ENCODE assay signal across 29 mouse cellular contexts in genomic region chr15:100391599-100391998, GRCm38 (mm10). TPM values are rescaled to one million over a fixed set of nuclear protein-coding genes. Genes with fewer than 3 reads are reported as not detected.
DNase-seq lines count a peak whose midpoint lies in the region; ATAC-seq and TF ChIP-seq lines count a peak whose summit lies in the region.
"Had no signal": no experiment of that assay in that cellular context is flagged by ENCODE, and none has a peak within 500 bp of the region (broad histone marks: within the 10 kb centered on the region; RNA-seq: fewer than 3 reads in every experiment).

No protein-coding gene starts in this region.

- H3K27ac ChIP-seq in stomach, embryonic 15.5 days, result no peak overlapping the region
- H3K27ac ChIP-seq in stomach, postnatal 0 days (replicated peaks), result no peak overlapping the region
- H3K27ac ChIP-seq in liver, embryonic 16.5 days (ENCODE audit: low read length), result peak overlapping the region; percentile 69
- H3K27ac ChIP-seq: heart, embryonic 13.5 days; hindbrain, embryonic 13.5 days; left cerebral cortex, adult 2 months; limb, embryonic 15.5 days; neural tube, embryonic 13.5 days had no signal

- no peak for DNase-seq in stomach, postnatal 0 days (ENCODE audit: low spot score)
- DNase-seq in liver, result peak; percentile 59
- DNase-seq in adrenal gland, postnatal 25 days, result no peak
- DNase-seq in lung, postnatal 25 days (ENCODE audit: low spot score), result no peak
- DNase-seq in lung, postnatal 36 days, result no peak
- DNase-seq: adrenal gland, postnatal 10 days; cerebellum, adult 9-10 months; kidney, adult 11 months; kidney, postnatal 4 days; layer of hippocampus, adult 9-11 months; left cerebral cortex, postnatal 4 days; midbrain, embryonic 14.5 days; thymus, postnatal 25 days had no signal

- H3K9ac ChIP-seq in stomach, embryonic 15.5 days, result no peak overlapping the region
- no peak overlapping the region for H3K9ac ChIP-seq in stomach, postnatal 0 days (ENCODE audit: low read length)
- H3K9ac ChIP-seq in liver, embryonic 16.5 days (ENCODE audit: low read depth, low read length), result 0 out of 2 replicates have a peak overlapping the region, but pooled peaks have one; percentile 1
- H3K9ac ChIP-seq: heart, embryonic 13.5 days; hindbrain, embryonic 13.5 days; limb, embryonic 15.5 days; neural tube, embryonic 13.5 days had no signal

- H3K4me2 ChIP-seq in stomach, embryonic 15.5 days, result no peak overlapping the region
- no peak overlapping the region for H3K4me2 ChIP-seq in stomach, postnatal 0 days (replicated peaks; ENCODE audit: low read depth)
- peak overlapping the region; percentile 39 for H3K4me2 ChIP-seq in liver, embryonic 16.5 days (ENCODE audit: low read depth, low read length)
- H3K4me2 ChIP-seq: heart, embryonic 13.5 days; hindbrain, embryonic 13.5 days; limb, embryonic 15.5 days; neural tube, embryonic 13.5 days had no signal

- peak; percentile 75; the same call in 1 of the 2 replicates for ATAC-seq in stomach, embryonic 15.5 days (ENCODE audit: insufficient read depth, low FRiP score, low read depth)
- ATAC-seq in stomach, postnatal 0 days (ENCODE audit: low FRiP score, low TSS enrichment), result no peak
- peak; percentile 78 for ATAC-seq in liver, embryonic 16.5 days (ENCODE audit: low read depth)

- no peak for TF ChIP-seq EP300 in stomach, postnatal 0 days (optimal IDR thresholded peaks at IDR 0.05)

- no peaks in the 10 kb centered on the region for H3K27me3 ChIP-seq in stomach, embryonic 15.5 days (replicated peaks)
- H3K27me3 ChIP-seq in stomach, postnatal 0 days (ENCODE audit: control insufficient read depth, insufficient read depth, low read length), result no peaks in the 10 kb centered on the region
- no peaks in the 10 kb centered on the region for H3K27me3 ChIP-seq in liver, embryonic 16.5 days (ENCODE audit: control insufficient read depth, insufficient read depth, low read depth, low read length)
- H3K27me3 ChIP-seq: heart, embryonic 13.5 days; hindbrain, embryonic 13.5 days; limb, embryonic 15.5 days; megakaryocyte, embryonic 14.5 days; neural tube, embryonic 13.5 days had no signal

- H3K9me3 ChIP-seq in stomach, embryonic 15.5 days, result no peaks in the 10 kb centered on the region
- no peaks in the 10 kb centered on the region for H3K9me3 ChIP-seq in stomach, postnatal 0 days (ENCODE audit: control insufficient read depth, low read length)
- H3K9me3 ChIP-seq in liver, embryonic 16.5 days (replicated peaks; ENCODE audit: control insufficient read depth, low read length), result no peaks in the 10 kb centered on the region
- H3K9me3 ChIP-seq: heart, embryonic 13.5 days; hindbrain, embryonic 13.5 days; limb, embryonic 15.5 days; megakaryocyte, embryonic 14.5 days; neural tube, embryonic 13.5 days had no signal

- H3K4me1 ChIP-seq in stomach, embryonic 15.5 days, result no peaks in the 10 kb centered on the region
- H3K4me1 ChIP-seq in stomach, postnatal 0 days (replicated peaks; ENCODE audit: control insufficient read depth, insufficient read depth), result no peaks in the 10 kb centered on the region
- peaks cover 39% of the 10 kb centered on the region for H3K4me1 ChIP-seq in liver, embryonic 16.5 days (ENCODE audit: control insufficient read depth, low read depth, low read length)
- H3K4me1 ChIP-seq: limb, embryonic 15.5 days had no signal

- WGBS in stomach, embryonic 15.5 days, result 89% methylated on average over 7 of the region's 7 CpGs
- WGBS in stomach, postnatal 0 days, result 90% methylated on average over 7 of the region's 7 CpGs
- 22% methylated on average over 7 of the region's 7 CpGs for WGBS in liver, embryonic 16.5 days (ENCODE audit: insufficient replicate concordance)

- no peak for TF ChIP-seq CTCF in stomach, postnatal 0 days (IDR thresholded peaks at IDR 0.05; ENCODE audit: low read depth)

- H3K4me3 ChIP-seq in stomach, embryonic 15.5 days (replicated peaks), result no peak overlapping the region
- no peak overlapping the region for H3K4me3 ChIP-seq in stomach, postnatal 0 days (ENCODE audit: low read depth, low read length)
- H3K4me3 ChIP-seq in liver, embryonic 16.5 days (ENCODE audit: low read depth, low read length), result no peak overlapping the region
- H3K4me3 ChIP-seq: heart, embryonic 13.5 days; hindbrain, embryonic 13.5 days; left cerebral cortex, adult 2 months; limb, embryonic 15.5 days; megakaryocyte, embryonic 14.5 days; neural tube, embryonic 13.5 days had no signal

- H3K36me3 ChIP-seq in stomach, embryonic 15.5 days, result peaks cover 15% of the 10 kb centered on the region
- peaks cover 8% of the 10 kb centered on the region for H3K36me3 ChIP-seq in stomach, postnatal 0 days (ENCODE audit: control insufficient read depth, insufficient read depth, low read length)
- H3K36me3 ChIP-seq in liver, embryonic 16.5 days (ENCODE audit: control insufficient read depth, insufficient read depth), result peaks cover 39% of the 10 kb centered on the region

RNA-seq across cellular contexts. Expression of gene Higd1c, which starts 27.3 kb away (rescaled TPM):
- polyA plus RNA-seq in stomach, embryonic 15.5 days (2015; fragmentation: Nextera tagmentation; extraction: Ambion mirVana), result not detected in 2 replicates
- polyA plus RNA-seq in stomach, postnatal 0 days (2015; fragmentation: Nextera tagmentation; extraction: Ambion mirVana), result not detected in 2 replicates
- not detected in 2 replicates for polyA plus RNA-seq in liver, embryonic 16.5 days (2015; fragmentation: Nextera tagmentation; extraction: Ambion mirVana)
- total RNA-seq in adrenal gland, postnatal 25 days (2021), result 1.2 TPM in 1 of 2 replicates, not detected in the other
- total RNA-seq: ES-E14; gastrocnemius, adult 8-10 months; heart, postnatal 25 days; left cerebral cortex, adult 2 months; left cerebral cortex, postnatal 4 days had no signal
- polyA plus RNA-seq: embryonic facial prominence, embryonic 14.5 days; forebrain, embryonic 11.5 days; gonadal fat pad, adult 2 months; heart, embryonic 13.5 days; hindbrain, embryonic 13.5 days; limb, embryonic 15.5 days; lung, embryonic 16.5 days; midbrain, embryonic 14.5 days; spleen, adult 2 months had no signal

RNA-seq across cellular contexts. Expression of gene Gm5475, which starts 30.3 kb away (rescaled TPM):
- polyA plus RNA-seq in stomach, embryonic 15.5 days (2015; fragmentation: Nextera tagmentation; extraction: Ambion mirVana), result 0.05 and 0.12 TPM in 2 replicates
- 0.11 and 0.15 TPM in 2 replicates for polyA plus RNA-seq in stomach, postnatal 0 days (2015; fragmentation: Nextera tagmentation; extraction: Ambion mirVana)
- 0.04 TPM in 1 of 2 replicates, not detected in the other for polyA plus RNA-seq in liver, embryonic 16.5 days (2015; fragmentation: Nextera tagmentation; extraction: Ambion mirVana)
- not detected in 2 replicates for total RNA-seq in adrenal gland, postnatal 25 days (2021)
- total RNA-seq: ES-E14; heart, postnatal 25 days; left cerebral cortex, adult 2 months; left cerebral cortex, postnatal 4 days had no signal
- polyA plus RNA-seq: embryonic facial prominence, embryonic 14.5 days; forebrain, embryonic 11.5 days; midbrain, embryonic 14.5 days; spleen, adult 2 months had no signal

RNA-seq across cellular contexts. Expression of gene Slc11a2, which starts 33.3 kb away (rescaled TPM):
- 24.0 and 25.8 TPM in 2 replicates for polyA plus RNA-seq in stomach, embryonic 15.5 days (2015; fragmentation: Nextera tagmentation; extraction: Ambion mirVana)
- 12.2 and 15.8 TPM in 2 replicates for polyA plus RNA-seq in stomach, postnatal 0 days (2015; fragmentation: Nextera tagmentation; extraction: Ambion mirVana)
- 37.1 and 40.0 TPM in 2 replicates for polyA plus RNA-seq in liver, embryonic 16.5 days (2015; fragmentation: Nextera tagmentation; extraction: Ambion mirVana)
- total RNA-seq in adrenal gland, postnatal 25 days (2021), result 105 and 111 TPM in 2 replicates

RNA-seq across cellular contexts. Expression of gene Mettl7a2, which starts 38.6 kb away (rescaled TPM):
- not detected in 2 replicates for polyA plus RNA-seq in stomach, embryonic 15.5 days (2015; fragmentation: Nextera tagmentation; extraction: Ambion mirVana)
- polyA plus RNA-seq in stomach, postnatal 0 days (2015; fragmentation: Nextera tagmentation; extraction: Ambion mirVana), result not detected in 2 replicates
- not detected in 2 replicates for polyA plus RNA-seq in liver, embryonic 16.5 days (2015; fragmentation: Nextera tagmentation; extraction: Ambion mirVana)
- 1.0 and 2.4 TPM in 2 replicates for total RNA-seq in adrenal gland, postnatal 25 days (2021)
- polyA plus RNA-seq: embryonic facial prominence, embryonic 14.5 days; forebrain, embryonic 11.5 days; heart, embryonic 13.5 days; hindbrain, embryonic 13.5 days; limb, embryonic 15.5 days; lung, embryonic 16.5 days; midbrain, embryonic 14.5 days; neural tube, embryonic 13.5 days; spleen, adult 2 months had no signal

RNA-seq across cellular contexts. Expression of gene Methig1, which starts 38.6 kb away (rescaled TPM):
- 0.14 and 0.24 TPM in 2 replicates for polyA plus RNA-seq in stomach, embryonic 15.5 days (2015; fragmentation: Nextera tagmentation; extraction: Ambion mirVana)
- polyA plus RNA-seq in stomach, postnatal 0 days (2015; fragmentation: Nextera tagmentation; extraction: Ambion mirVana), result 0.17 TPM in 1 of 2 replicates, not detected in the other
- 0.08 and 0.13 TPM in 2 replicates for polyA plus RNA-seq in liver, embryonic 16.5 days (2015; fragmentation: Nextera tagmentation; extraction: Ambion mirVana)
- total RNA-seq in adrenal gland, postnatal 25 days (2021), result 0.64 TPM in 1 of 2 replicates, not detected in the other
- total RNA-seq: heart, postnatal 25 days; left cerebral cortex, postnatal 4 days had no signal
- polyA plus RNA-seq: embryonic facial prominence, embryonic 14.5 days; forebrain, embryonic 11.5 days; heart, embryonic 13.5 days; limb, embryonic 15.5 days; midbrain, embryonic 14.5 days; spleen, adult 2 months had no signal
